Mouse (Mus musculus) lung, adult 2 months (tissue): Measurements from ENCODE around the gene Vps13c.

Experiments
- CTCF ChIP-seq: fragments of 200-500 bp; IDR thresholded peaks from 2 replicates; pipeline ENCODE4 v1.5.1; 2011; ENCODE audit warnings: mild to moderate bottlenecking, low read length, control low read depth; ENCODE audit not compliant: insufficient read depth
- POLR2A ChIP-seq: fragments of 200-500 bp; IDR thresholded peaks from 2 replicates; pipeline ENCODE4 v1.6.1; 2011; ENCODE audit warnings: low read depth, mild to moderate bottlenecking, control low read depth, low read length, borderline replicate concordance; ENCODE audit errors: extremely low read depth

GRCm38 (mm10) chr9:67799078-67799819 lies 40.9 kb upstream of the Vps13c start:
- TF ChIP-seq CTCF, result no peak
- TF ChIP-seq POLR2A, result no peak
